Mouse (Mus musculus): ENCODE measurements around the gene Kcnj9.

Kcnj9 gene

DNA sequence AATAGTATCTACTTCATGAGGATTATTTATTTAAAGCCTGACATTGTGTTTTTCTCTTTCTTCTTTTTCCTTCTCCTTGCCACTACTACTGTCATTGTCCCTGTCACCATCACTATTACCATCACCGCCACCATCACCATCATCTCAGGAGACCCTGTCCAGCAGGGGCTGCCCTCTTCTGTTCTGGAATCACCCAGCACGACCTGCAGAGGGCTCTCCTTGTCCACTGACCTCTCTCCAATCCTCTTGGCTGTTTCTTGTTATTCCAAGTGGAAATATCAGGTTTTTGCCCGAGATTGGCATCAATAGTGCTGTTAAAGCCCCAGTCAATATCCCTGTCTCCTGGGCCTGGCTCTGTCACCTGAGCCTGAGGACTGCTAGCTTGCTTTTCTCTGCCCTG lies 4.4 kb upstream of the Kcnj9 start:
- no peak for DNase-seq (ENCODE audit: low spot score in 2 of 2)

- no peak for DNase-seq (ENCODE audit: low spot score in 2 of 2)
Measured at GRCm38 (mm10) chr1:172332925-172333324, 3.8 kb upstream of the Kcnj9 start.

- no peak for DNase-seq (ENCODE audit: low spot score in 2 of 2)
Measured at GRCm38 (mm10) chr1:172331422-172331947, 2.4 kb upstream of the Kcnj9 start.

GRCm38 (mm10) chr1:172329616-172330015 lies 498 bp upstream of the Kcnj9 start:
- DNase-seq (ENCODE audit: low spot score in 2 of 2), result no peak

DNA sequence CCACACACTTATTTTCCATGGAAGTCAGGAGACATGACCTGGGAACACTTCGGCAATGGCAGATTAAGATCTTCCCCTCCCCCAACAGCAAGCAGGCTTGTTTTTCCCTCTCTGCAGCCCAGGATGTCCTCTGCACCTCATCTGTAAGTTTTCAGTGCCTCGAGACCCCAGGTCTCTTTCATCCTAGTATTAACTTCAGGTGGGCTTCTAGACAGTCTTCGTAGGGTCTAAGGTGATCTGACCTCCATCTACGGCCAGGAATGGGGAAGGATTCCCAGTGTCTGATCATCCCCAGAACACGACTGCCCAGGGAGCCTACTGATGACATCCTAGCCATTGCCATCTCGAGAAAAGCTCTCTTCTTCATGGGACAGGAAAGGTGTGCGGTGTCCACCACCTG lies 657 bp downstream of the Kcnj9 start:
- no peak for DNase-seq (ENCODE audit: low spot score in 2 of 2)

- DNase-seq (ENCODE audit: low spot score in 2 of 2), result no peak
Measured at GRCm38 (mm10) chr1:172328041-172328440, 1.1 kb downstream of the Kcnj9 start.

- no peak for DNase-seq (ENCODE audit: low spot score in 2 of 2)
Measured at GRCm38 (mm10) chr1:172327206-172328001, 1.7 kb downstream of the Kcnj9 start.

DNA sequence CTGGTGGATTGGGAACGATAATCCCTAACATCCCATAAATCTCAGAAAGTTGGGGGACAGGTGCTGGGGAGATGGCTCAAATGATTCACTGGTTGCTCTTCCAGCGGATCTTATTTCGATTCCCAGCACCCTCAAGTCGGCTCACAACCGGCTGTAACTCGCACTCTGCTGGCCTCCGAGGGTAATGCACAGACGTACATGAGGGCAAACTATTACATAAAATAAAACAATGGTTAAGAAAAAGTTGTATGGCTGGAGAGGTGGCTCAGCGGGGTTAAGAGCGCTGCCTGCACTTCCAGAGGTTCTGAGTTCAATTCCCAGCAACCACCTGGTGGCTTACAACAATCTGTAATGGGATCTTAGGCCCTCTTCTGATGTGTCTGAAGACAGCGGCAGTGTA lies 2.4 kb downstream of the Kcnj9 start:
- DNase-seq (ENCODE audit: low spot score in 2 of 2), result no peak

DNA sequence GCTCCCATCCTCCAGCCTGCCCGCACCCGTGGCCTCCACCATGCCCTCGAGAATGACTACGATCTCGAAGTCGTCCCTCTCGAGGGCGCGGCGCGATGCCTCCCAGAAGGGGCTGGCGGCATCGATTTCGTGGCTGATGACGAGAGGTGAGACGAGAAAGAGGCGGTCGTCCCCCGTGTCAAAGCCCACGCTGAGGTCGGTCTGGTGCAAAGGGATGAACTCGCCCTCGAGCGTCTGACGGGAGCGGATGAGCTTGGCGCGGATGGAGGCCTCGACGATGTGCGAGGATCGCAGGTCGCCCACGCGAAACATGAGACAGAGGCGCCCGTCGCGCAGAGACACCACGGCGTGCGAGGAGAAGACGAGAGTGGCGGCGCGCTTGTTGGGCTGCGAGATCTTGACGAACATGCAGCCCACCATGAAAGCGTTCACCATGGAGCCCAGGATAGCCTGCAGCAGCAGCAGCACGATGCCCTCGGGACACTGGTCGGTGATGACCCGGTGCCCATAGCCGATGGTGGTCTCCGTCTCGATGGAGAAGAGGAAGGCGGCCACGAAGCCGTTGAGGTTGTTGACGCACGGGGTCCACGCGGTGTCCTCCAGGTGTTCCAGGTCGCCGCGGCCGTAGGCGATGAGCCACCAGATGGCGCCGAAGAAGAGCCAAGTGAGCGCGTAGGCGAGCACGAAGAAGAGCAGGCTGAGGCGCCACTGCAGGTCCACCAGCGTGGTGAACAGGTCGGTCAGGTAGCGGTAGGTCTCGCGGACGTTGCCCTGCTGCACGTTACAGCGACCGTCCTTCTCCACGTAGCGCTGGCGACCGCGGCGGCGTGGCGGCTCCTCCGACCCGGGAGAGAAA lies 3.2 kb downstream of the Kcnj9 start:
- DNase-seq (ENCODE audit: low spot score in 2 of 2), result peak; percentile 63 to 88

DNA sequence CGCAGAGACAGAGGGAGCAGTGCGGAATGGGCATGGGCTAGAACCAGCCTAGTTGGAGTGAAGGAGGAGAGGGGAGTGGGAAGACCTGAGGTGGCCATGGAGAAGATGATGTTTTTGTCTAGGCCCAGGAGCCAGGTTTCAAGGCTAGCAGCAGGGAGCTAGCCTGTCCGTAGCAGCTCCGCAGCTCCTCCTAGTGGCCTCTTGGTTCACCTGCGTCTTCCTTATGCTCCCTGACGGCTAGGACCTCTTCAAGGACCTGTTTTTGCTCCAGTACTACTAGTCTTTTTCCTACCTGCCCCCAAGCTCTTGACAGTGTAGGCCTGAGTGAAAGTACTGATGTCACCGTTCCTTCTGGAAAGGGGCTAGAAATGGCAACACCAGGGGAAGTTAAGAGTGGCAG lies 4.4 kb downstream of the Kcnj9 start:
- peak; percentile 70 to 88 for DNase-seq (ENCODE audit: low spot score in 2 of 2)

DNA sequence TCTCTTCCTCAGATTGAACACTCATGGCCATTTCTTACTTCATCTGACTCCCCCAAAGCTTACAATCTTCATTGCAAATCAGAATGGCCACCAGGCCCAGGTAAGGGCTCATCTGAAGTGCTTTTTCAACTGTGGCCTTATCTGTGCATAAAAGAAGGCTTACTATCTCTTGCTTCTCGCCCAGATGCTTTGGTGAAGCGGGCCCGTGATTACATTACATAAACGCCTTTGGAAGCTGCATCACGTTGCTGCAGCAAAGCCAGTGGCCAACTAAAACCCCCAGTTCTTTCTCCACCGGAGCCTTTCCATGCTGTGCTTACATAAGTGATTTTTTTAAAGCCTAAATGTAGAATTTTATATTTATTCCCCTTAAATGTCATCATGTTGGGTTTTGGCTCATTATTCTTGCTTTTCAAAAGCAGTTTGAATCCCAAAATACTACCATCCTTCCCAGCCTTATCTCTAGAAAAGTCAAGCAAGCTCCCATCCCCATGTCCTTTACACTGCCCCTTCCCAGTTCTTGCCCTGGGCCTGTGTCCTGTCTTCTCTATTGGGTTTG lies 5.2 kb downstream of the Kcnj9 start:
- no peak for DNase-seq (ENCODE audit: low spot score in 2 of 2)

GRCm38 (mm10) chr1:172323298-172323697 lies 5.8 kb downstream of the Kcnj9 start:
- DNase-seq (ENCODE audit: low spot score in 2 of 2), result no peak

GRCm38 (mm10) chr1:172322725-172323124 lies 6.4 kb downstream of the Kcnj9 start:
- no peak for DNase-seq (ENCODE audit: low spot score in 2 of 2)

GRCm38 (mm10) chr1:172319921-172320411 lies 9.2 kb downstream of the Kcnj9 start:
- DNase-seq (ENCODE audit: low spot score in 2 of 2), result no peak

DNA sequence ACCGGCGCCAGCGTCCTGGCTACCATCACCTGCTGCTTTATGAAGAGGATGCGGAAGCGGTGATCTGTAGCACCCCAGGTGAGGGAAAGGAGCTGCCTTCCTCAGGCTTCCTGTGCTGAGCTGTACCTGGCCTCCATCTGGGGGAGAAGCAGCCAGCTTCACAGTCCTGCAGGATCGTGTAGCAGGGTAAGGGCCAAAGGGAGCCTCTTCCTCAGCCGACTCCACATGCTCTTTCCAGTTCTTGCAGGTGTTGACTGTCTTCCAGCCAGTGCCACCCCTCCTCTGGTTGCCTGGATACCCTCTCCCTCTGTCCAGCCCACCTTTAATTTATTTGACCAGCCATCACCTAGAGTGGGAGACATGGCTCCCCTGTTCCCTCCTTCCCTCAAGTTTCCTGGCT lies 9.8 kb downstream of the Kcnj9 start:
- no peak for DNase-seq (ENCODE audit: low spot score in 2 of 2)

- DNase-seq (ENCODE audit: low spot score in 2 of 2), result no peak
Measured at GRCm38 (mm10) chr1:172318424-172319035, 10.6 kb downstream of the Kcnj9 start.

DNA sequence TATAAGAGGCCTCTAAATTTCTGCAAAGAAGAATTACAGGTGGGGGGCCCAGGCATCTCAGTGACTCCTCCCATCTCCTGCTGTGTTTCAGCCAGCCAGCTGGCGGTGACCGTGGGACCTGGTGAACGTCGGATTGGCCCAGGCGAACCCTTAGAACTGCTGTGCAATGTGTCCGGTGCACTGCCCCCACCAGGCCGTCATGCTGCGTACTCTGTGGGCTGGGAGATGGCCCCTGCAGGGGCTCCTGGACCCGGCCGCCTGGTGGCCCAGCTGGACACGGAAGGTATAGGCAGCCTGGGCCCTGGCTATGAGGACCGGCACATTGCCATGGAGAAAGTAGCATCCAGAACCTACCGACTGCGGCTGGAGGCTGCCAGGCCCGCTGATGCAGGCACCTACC lies 11.2 kb downstream of the Kcnj9 start:
- no peak for DNase-seq (ENCODE audit: low spot score in 2 of 2)

DNA sequence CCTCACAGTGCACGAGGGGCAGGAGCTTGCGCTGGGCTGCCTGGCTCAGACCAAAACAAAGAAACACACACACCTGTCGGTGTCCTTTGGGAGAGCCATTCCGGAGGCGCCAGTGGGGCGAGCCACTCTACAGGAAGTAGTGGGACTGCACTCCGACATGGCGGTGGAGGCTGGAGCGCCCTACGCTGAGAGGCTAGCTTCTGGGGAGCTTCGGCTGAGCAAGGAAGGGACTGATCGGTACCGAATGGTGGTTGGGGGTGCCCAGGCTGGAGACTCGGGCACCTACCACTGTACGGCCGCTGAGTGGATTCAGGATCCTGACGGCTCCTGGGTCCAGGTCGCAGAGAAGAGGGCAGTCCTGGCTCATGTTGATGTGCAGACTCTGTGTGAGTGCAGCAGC lies 11.7 kb downstream of the Kcnj9 start:
- DNase-seq (ENCODE audit: low spot score in 2 of 2), result no peak

DNA sequence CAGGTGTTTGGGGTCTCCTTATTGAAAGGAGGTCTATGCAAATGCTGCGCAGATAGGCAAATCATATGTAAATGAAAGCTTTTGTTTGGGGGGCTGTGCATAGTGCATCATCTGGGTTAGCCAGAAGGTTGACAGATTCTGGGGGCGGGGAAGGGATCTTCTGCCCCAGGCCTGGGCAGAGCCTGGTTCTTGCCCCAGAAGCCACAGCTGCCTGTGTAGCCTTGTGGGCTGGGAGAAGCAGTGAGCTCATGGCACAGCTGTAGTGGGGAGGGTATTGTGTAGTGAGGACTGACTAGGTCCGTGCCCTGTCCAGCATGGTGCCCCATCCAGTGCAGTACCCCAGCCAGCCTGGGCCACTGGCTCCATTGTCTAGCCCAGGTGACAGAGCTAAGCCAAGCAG lies 14.2 kb downstream of the Kcnj9 start:
- no peak for DNase-seq (ENCODE audit: low spot score in 2 of 2)

- no peak for DNase-seq (ENCODE audit: low spot score in 2 of 2)
Measured at GRCm38 (mm10) chr1:172313613-172314411, 15.3 kb downstream of the Kcnj9 start.
